8 mouse cellular contexts compared by ENCODE assay signal in the genomic region with DNA sequence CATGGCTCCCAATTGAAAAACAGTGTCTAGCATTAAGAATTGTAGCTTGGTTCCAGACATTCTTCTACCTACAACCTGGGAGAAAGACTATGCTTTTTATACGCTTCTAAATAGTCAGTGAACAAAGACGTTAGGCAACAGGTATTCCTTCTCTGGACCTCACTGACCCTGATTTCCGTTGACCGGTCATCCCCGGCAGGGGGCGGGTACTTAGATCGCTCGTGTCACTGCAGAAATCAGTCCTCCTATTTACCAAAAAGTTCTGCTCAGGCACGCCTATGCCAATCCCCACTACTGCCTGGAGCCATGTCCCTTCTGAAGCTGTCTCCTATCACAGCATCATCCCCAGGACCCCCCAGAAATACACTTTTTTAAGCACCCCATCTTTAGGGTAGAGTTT. TPM values are rescaled to one million over a fixed set of nuclear protein-coding genes. Genes with fewer than 3 reads are reported as not detected.
DNase-seq lines count a peak whose midpoint lies in the region; ATAC-seq and TF ChIP-seq lines count a peak whose summit lies in the region.

A gene (minus strand): TSS at position 96 of the 400 bp plus-strand sequence.

- peaks cover 14% of the 10 kb centered on the region; the same call in 1 of the 2 replicates for H3K27me3 ChIP-seq in thymus, adult 2 months (ENCODE audit: control insufficient read depth, insufficient read depth, low read length)
- H3K27me3 ChIP-seq in hindbrain, postnatal 0 days (ENCODE audit: insufficient read depth, low read length) = no peaks in the 10 kb centered on the region

- H3K27ac ChIP-seq in thymus, adult 2 months (ENCODE audit: control insufficient read depth, insufficient read depth, low read length) = no peak within 1 kb of the TSS
- H3K27ac ChIP-seq in gastrocnemius, adult 2 months = peak within 1 kb of the TSS; percentile 93
- peak within 1 kb of the TSS; percentile 62; the same call in 1 of the 2 replicates for H3K27ac ChIP-seq in hindbrain, postnatal 0 days

- peak within 1 kb of the TSS; percentile 32 for H3K4me3 ChIP-seq in thymus, adult 2 months (ENCODE audit: control insufficient read depth, insufficient read depth, low read length)
- H3K4me3 ChIP-seq in gastrocnemius, adult 2 months = peak within 1 kb of the TSS; percentile 93
- H3K4me3 ChIP-seq in hindbrain, postnatal 0 days (ENCODE audit: low read length) = peak within 1 kb of the TSS; percentile 53

- H3K9me3 ChIP-seq in hindbrain, postnatal 0 days (ENCODE audit: low read length) = no peaks in the 10 kb centered on the region

- H3K4me1 ChIP-seq in thymus, adult 2 months (replicated peaks; ENCODE audit: control insufficient read depth, insufficient read depth, low read length) = no peaks in the 10 kb centered on the region
- peaks cover 4% of the 10 kb centered on the region; the same call in 1 of the 2 replicates for H3K4me1 ChIP-seq in hindbrain, postnatal 0 days (ENCODE audit: insufficient read depth, low read length)

- no peak for TF ChIP-seq POLR2A in thymus, adult 2 months (IDR thresholded peaks at IDR 0.05; ENCODE audit: control insufficient read depth, extremely low read depth, insufficient read depth, low read length, poor library complexity)

- no peak for ATAC-seq in hindbrain, postnatal 0 days
- no peak for ATAC-seq in megakaryocyte progenitor cell, adult 5-6 weeks (replicated peaks; ENCODE audit: poor library complexity)

- TF ChIP-seq CTCF in thymus, adult 2 months (IDR thresholded peaks at IDR 0.05; ENCODE audit: borderline replicate concordance, control insufficient read depth, extremely low read depth, insufficient read depth, low read length, poor library complexity) = no peak
- peak; percentile 44 for TF ChIP-seq CTCF in gastrocnemius, adult 2 months (IDR thresholded peaks at IDR 0.05)
- TF ChIP-seq CTCF in hindbrain, postnatal 0 days (IDR thresholded peaks at IDR 0.05; ENCODE audit: low read depth) = peak; percentile 23

- peak within 1 kb of the TSS; percentile 88 for H3K4me2 ChIP-seq in hindbrain, postnatal 0 days (ENCODE audit: low read depth, low read length)

- H3K9ac ChIP-seq in hindbrain, postnatal 0 days (replicated peaks; ENCODE audit: low read length) = peak within 1 kb of the TSS; percentile 64

- no peaks in the 10 kb centered on the region for H3K36me3 ChIP-seq in thymus, adult 2 months (ENCODE audit: control insufficient read depth, insufficient read depth, low read length)
- no peaks in the 10 kb centered on the region for H3K36me3 ChIP-seq in hindbrain, postnatal 0 days (ENCODE audit: insufficient read depth, low read length)

- intact Hi-C loops in gastrocnemius, adult 2 months (cut with DNase I) = loop anchor here (10.0 kb wide), 1 partner anchor 71 kb away; no protein-coding TSS in a partner anchor

- WGBS in thymus, adult 2 months = 72% methylated on average over 9 of the region's 9 CpGs
- 6% methylated on average over 9 of the region's 9 CpGs for WGBS in hindbrain, postnatal 0 days

- DNase-seq in thymus, adult 2 months = no peak
- no peak for DNase-seq in thymus, adult 18-20 months
- DNase-seq in gastrocnemius, adult 2 months = peak; percentile 42
- peak; percentile 56 for DNase-seq in hindbrain, postnatal 0 days (ENCODE audit: low spot score)
- DNase-seq in liver = peak; percentile 60
- peak; percentile 59 for DNase-seq in neural tube, embryonic 10.5 days (ENCODE audit: extremely low spot score, low spot score)
- no peak for DNase-seq in right cerebral cortex, postnatal 36 days (ENCODE audit: low spot score in 2 of 2)

RNA-seq across cellular contexts. Expression of the gene that starts here (rescaled TPM):
- 13.4 and 13.8 TPM in 2 replicates for polyA plus RNA-seq in thymus, adult 2 months (2012; rRNA removed)
- total RNA-seq in gastrocnemius, adult 2 months (2021) = 1 to 10 TPM; 3.6 to 8.6 TPM
- total RNA-seq in hindbrain, postnatal 0 days (2014; rRNA removed) = 15.6 and 25.2 TPM in 2 replicates
- polyA plus RNA-seq in hindbrain, postnatal 0 days (2015; fragmentation: Nextera tagmentation; extraction: Ambion mirVana) = 11.3 and 14.5 TPM in 2 replicates
- total RNA-seq in megakaryocyte progenitor cell, adult 5-6 weeks (2015) = not detected in 2 replicates
- total RNA-seq in megakaryocyte progenitor cell, adult 5-6 weeks (2017) = not detected in 2 replicates

Comparison
In these comparisons a context has a peak if more than half of its experiments do, and no peak if none do; other contexts are left out.
1. RNA of the gene that starts here (total RNA-seq): 15.6 to 25.2 TPM in hindbrain, postnatal 0 days and 3.6 to 8.6 TPM in gastrocnemius, adult 2 months; not detected in megakaryocyte progenitor cell, adult 5-6 weeks; every median in the first group is over 4 times any median in the second.
2. DNase-seq: peak in gastrocnemius, adult 2 months (single experiment), hindbrain, postnatal 0 days (single experiment), liver (single experiment) and neural tube, embryonic 10.5 days (single experiment); none in thymus, adult 2 months (single experiment), thymus, adult 18-20 months (0 of 2) and right cerebral cortex, postnatal 36 days (0 of 2).
3. H3K4me3 ChIP-seq: peak in every context shown above with its lines; median percentile 93 in gastrocnemius, adult 2 months; 53 in hindbrain, postnatal 0 days; 32 in thymus, adult 2 months.